Mouse (Mus musculus): Measurements from ENCODE around the gene Olfr699. TPM values are rescaled to one million over a fixed set of nuclear protein-coding genes. Genes with fewer than 3 reads are reported as not detected.
"Not testable (repeated sequence)": the region's sequence is repeated elsewhere in the genome, so short reads cannot be mapped to it uniquely, and the experiment has no call there.

Gene Olfr699
- polyA plus RNA-seq (2015; fragmentation: Nextera tagmentation; extraction: Ambion mirVana) = not detected in 2 replicates

DNA sequence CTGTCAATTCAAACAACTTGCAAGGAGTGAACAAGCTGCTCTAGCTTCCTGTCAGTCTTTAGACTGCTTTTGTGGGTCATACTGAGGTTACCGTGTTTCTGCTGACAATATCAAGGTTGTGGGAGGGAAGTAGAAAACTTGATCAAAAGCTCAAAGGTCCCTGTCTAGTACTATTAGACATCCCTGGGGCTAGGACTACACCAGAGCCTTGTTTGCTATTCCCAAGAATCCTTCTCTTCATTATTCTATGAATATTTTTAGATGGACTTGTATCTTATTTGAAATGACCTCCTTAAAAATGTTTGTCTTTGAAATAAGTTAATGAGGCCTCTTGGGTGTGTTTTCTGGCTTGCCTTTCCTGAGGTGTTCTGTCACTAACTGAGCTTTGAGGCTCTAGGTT is at the start of gene Olfr699:
TSS of gene Olfr699 (minus strand) at position 101 of the 400 bp plus-strand sequence.
- Histone ChIP-seq H3K36me3 (ENCODE audit: control insufficient read depth, insufficient read depth, low read length) (no peaks in the 10 kb centered on the region), H3K27me3 (ENCODE audit: control insufficient read depth, insufficient read depth, low read depth, low read length) (no peaks in the 10 kb centered on the region), H3K4me2 (ENCODE audit: low read depth, low read length) (no peak within 1 kb of the TSS), H3K27ac (ENCODE audit: low read length) (no peak within 1 kb of the TSS), H3K9ac (ENCODE audit: low read length) (no peak within 1 kb of the TSS), H3K9me3 (ENCODE audit: control insufficient read depth, low read length) (no peaks in the 10 kb centered on the region), H3K4me1 (replicated peaks; ENCODE audit: control insufficient read depth, insufficient read depth, low read length) (no peaks in the 10 kb centered on the region), H3K4me3 (ENCODE audit: low read length) (no peak within 1 kb of the TSS)
- ATAC-seq (ENCODE audit: low read depth) = no peak
- 65% methylated on average over 1 of the region's 1 CpGs for WGBS

DNA sequence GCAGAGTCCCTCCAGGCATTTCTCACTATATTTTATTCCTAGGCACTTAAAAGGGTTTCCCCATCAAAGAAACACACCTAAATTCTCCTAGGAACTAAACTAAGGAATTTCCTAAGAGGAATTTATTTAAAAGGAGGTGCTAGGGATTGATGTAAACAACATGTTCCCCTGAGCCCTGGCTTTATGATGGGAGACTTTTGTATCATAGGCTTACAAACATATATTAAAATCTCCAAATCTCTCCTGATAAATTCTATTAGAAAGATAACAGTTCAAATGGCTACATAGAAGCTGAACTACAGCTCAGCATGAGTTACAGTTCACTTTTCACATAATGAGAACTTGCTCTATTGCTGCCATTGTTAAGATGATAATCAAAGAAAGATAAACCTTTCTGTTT is 40.8 kb upstream of the Olfr699 start, which contains the start of gene Olfr702:
TSS of gene Olfr702 (minus strand) at position 101 of the 400 bp plus-strand sequence.
- Histone ChIP-seq H3K4me3 (ENCODE audit: low read length) (no peak within 1 kb of the TSS), H3K9me3 (ENCODE audit: control insufficient read depth, low read length) (no peaks in the 10 kb centered on the region), H3K36me3 (ENCODE audit: control insufficient read depth, insufficient read depth, low read length) (no peaks in the 10 kb centered on the region), H3K27ac (ENCODE audit: low read length) (no peak within 1 kb of the TSS), H3K9ac (ENCODE audit: low read length) (no peak within 1 kb of the TSS), H3K4me1 (replicated peaks; ENCODE audit: control insufficient read depth, insufficient read depth, low read length) (no peaks in the 10 kb centered on the region), H3K4me2 (ENCODE audit: low read depth, low read length) (no peak within 1 kb of the TSS), H3K27me3 (ENCODE audit: control insufficient read depth, insufficient read depth, low read depth, low read length) (no peaks in the 10 kb centered on the region)
- no peak for ATAC-seq (ENCODE audit: low read depth)

DNA sequence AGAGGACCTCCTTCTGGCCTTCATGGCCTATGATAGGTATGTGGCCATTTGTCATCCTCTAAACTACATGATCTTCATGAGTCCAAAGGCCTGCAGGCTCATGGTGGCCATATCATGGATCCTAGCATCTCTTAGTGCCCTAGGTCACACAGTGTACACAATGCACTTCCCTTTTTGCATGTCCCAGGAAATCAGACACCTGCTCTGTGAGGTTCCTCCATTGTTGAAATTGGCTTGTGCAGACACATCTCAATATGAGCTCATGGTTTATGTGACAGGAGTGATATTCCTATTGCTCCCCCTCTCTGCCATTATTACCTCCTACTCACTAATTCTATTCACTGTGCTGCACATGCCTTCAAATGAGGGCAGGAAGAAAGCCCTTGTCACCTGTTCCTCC is 25.4 kb upstream of the Olfr699 start:
- Histone ChIP-seq H3K4me3 (ENCODE audit: low read length) (no peak overlapping the region), H3K27me3 (ENCODE audit: control insufficient read depth, insufficient read depth, low read depth, low read length) (no peaks in the 10 kb centered on the region), H3K4me2 (ENCODE audit: low read depth, low read length) (no peak overlapping the region), H3K9me3 (ENCODE audit: control insufficient read depth, low read length) (no peaks in the 10 kb centered on the region; the same call in 1 of the 2 replicates), H3K36me3 (ENCODE audit: control insufficient read depth, insufficient read depth, low read length) (no peaks in the 10 kb centered on the region), H3K27ac (ENCODE audit: low read length) (no peak overlapping the region), H3K4me1 (replicated peaks; ENCODE audit: control insufficient read depth, insufficient read depth, low read length) (no peaks in the 10 kb centered on the region), H3K9ac (ENCODE audit: low read length) (no peak overlapping the region)
- ATAC-seq (ENCODE audit: low read depth) = no peak

DNA sequence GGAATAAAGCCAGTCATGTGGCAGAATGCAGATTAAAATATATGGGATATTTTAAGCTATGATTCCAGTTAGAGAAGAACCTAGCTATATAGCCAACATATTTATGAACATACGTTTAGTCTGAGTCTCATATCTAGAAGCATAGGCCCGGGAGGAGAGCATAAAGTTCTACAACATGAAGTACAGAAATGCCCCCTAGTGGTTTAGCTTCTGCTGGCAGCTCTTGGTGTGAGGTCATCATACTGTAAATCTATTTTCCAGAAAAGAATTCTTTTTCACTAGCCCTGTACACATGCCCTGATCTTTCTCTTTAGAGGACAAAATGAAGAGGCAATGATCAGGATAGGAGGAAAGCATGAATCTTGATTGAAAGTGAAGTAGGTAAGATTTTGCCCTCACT is 22.8 kb upstream of the Olfr699 start:
- Histone ChIP-seq H3K4me2 (ENCODE audit: low read depth, low read length) (no peak overlapping the region), H3K9me3 (ENCODE audit: control insufficient read depth, low read length) (no peaks in the 10 kb centered on the region; the same call in 1 of the 2 replicates), H3K27me3 (ENCODE audit: control insufficient read depth, insufficient read depth, low read depth, low read length) (no peaks in the 10 kb centered on the region), H3K36me3 (ENCODE audit: control insufficient read depth, insufficient read depth, low read length) (no peaks in the 10 kb centered on the region), H3K9ac (ENCODE audit: low read length) (no peak overlapping the region), H3K4me1 (replicated peaks; ENCODE audit: control insufficient read depth, insufficient read depth, low read length) (no peaks in the 10 kb centered on the region), H3K4me3 (ENCODE audit: low read length) (no peak overlapping the region), H3K27ac (ENCODE audit: low read length) (no peak overlapping the region)
- 34% methylated on average over 2 of the region's 2 CpGs for WGBS
- ATAC-seq (ENCODE audit: low read depth) = no peak

DNA sequence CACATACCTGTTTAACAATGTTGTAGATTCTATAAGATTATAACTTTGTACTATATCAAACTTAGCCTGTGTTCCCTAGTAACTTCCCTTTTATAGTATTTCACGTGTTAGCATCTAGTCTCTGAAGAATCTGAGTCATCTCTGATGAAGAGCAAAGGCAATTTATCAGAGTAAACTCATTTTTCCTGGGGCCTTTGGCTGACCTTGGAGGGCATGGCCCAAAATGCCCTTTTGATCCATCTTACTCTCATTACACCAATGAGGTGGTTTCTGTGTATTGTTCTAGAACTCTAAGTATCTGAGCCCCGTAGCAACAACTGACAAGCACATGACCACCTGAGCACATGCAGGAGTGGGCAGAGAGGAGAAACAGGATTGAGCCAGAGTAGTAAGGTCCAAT is 20.8 kb upstream of the Olfr699 start, which contains the start of gene Olfr701:
TSS of gene Olfr701 (plus strand) at position 301 of the 400 bp plus-strand sequence.
- no peaks in the 10 kb centered on the region for H3K4me1 ChIP-seq (replicated peaks; ENCODE audit: control insufficient read depth, insufficient read depth, low read length)
- no peak within 1 kb of the TSS for H3K4me3 ChIP-seq (ENCODE audit: low read length)
- H3K27me3 ChIP-seq (ENCODE audit: control insufficient read depth, insufficient read depth, low read depth, low read length) = no peaks in the 10 kb centered on the region
- no peak for ATAC-seq (ENCODE audit: low read depth)
- H3K9ac ChIP-seq (ENCODE audit: low read length) = no peak within 1 kb of the TSS
- WGBS = 57% methylated on average over 2 of the region's 2 CpGs
- H3K36me3 ChIP-seq (ENCODE audit: control insufficient read depth, insufficient read depth, low read length) = no peaks in the 10 kb centered on the region
- no peak within 1 kb of the TSS for H3K4me2 ChIP-seq (ENCODE audit: low read depth, low read length)
- H3K9me3 ChIP-seq (ENCODE audit: control insufficient read depth, low read length) = no peaks in the 10 kb centered on the region
- no peak within 1 kb of the TSS for H3K27ac ChIP-seq (ENCODE audit: low read length)

DNA sequence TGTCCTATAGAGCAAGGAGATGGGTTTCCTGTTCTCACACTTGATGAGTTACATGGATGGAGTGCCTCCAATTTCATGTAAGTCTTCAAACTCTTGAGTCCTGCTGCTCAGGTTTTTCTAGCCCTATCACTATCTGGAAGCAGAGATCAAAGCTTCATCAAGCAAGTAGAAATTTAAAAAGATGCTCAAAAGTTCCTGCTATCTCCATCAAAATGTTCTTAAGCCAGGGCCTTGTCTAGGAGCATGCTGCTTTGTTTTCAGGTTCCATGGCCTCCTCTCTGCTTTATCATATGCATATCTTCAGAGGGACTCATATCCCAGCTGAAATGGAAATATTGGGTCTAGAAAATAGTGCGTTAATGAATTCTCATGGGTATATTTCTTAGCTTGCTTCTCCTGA is 15.7 kb upstream of the Olfr699 start, which contains the start of gene Olfr700:
TSS of gene Olfr700 (minus strand) at position 101 of the 400 bp plus-strand sequence.
- Histone ChIP-seq H3K4me3 (ENCODE audit: low read length) (no peak within 1 kb of the TSS), H3K36me3 (ENCODE audit: control insufficient read depth, insufficient read depth, low read length) (no peaks in the 10 kb centered on the region), H3K27me3 (ENCODE audit: control insufficient read depth, insufficient read depth, low read depth, low read length) (no peaks in the 10 kb centered on the region), H3K27ac (ENCODE audit: low read length) (no peak within 1 kb of the TSS), H3K4me2 (ENCODE audit: low read depth, low read length) (no peak within 1 kb of the TSS), H3K4me1 (replicated peaks; ENCODE audit: control insufficient read depth, insufficient read depth, low read length) (no peaks in the 10 kb centered on the region), H3K9me3 (ENCODE audit: control insufficient read depth, low read length) (no peaks in the 10 kb centered on the region), H3K9ac (ENCODE audit: low read length) (no peak within 1 kb of the TSS)
- ATAC-seq (ENCODE audit: low read depth) = no peak
- WGBS = 88% methylated on average over 1 of the region's 1 CpGs

DNA sequence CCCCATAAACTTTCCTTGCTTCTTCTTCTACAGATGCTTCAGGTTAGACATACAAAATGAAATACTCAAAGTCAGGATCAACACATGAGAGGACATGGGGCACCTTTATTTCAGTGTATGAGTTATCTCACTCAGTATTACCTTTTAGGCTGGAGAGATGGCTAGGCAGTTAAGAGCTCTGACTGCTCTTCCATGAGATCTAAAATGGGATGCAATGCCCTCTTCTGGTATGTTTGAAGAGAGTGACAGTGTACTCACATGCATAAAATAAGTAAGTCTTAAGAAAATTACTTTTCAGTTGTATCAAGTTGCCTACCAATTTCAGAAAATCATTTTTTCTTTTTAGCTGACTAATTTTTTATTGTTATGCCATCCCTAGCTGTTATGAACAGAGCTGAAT is 4.7 kb downstream of the Olfr699 start:
- Histone ChIP-seq H3K4me1 (replicated peaks; ENCODE audit: control insufficient read depth, insufficient read depth, low read length) (no peaks in the 10 kb centered on the region), H3K9me3 (ENCODE audit: control insufficient read depth, low read length) (no peaks in the 10 kb centered on the region), H3K27me3 (ENCODE audit: control insufficient read depth, insufficient read depth, low read depth, low read length) (no peaks in the 10 kb centered on the region), H3K9ac (ENCODE audit: low read length) (no peak overlapping the region), H3K27ac (ENCODE audit: low read length) (no peak overlapping the region), H3K4me3 (ENCODE audit: low read length) (no peak overlapping the region), H3K36me3 (ENCODE audit: control insufficient read depth, insufficient read depth, low read length) (no peaks in the 10 kb centered on the region), H3K4me2 (ENCODE audit: low read depth, low read length) (no peak overlapping the region)
- no peak for ATAC-seq (ENCODE audit: low read depth)

DNA sequence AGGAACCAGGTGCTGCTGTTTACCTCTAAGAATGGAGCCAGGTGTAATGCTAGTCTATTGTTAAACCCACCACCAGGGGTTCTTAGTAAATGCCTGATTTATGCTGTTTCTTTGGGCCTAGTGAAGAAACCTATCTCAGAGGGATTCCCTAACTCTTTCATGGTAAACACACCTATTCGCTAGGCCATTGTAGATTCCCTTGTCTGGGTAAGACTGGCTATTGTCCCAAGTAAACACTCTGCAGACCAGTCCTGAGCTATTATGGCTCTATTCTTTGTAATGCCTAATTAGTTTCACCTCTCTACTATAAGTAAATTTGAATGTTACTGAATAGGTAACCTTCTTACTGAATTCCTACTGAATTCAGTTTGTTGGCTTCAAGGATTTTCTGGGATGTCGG is 32.0 kb downstream of the Olfr699 start:
- not testable (repeated sequence) for H3K9ac ChIP-seq (ENCODE audit: low read length)
- WGBS = 81% methylated on average over 2 of the region's 2 CpGs

DNA sequence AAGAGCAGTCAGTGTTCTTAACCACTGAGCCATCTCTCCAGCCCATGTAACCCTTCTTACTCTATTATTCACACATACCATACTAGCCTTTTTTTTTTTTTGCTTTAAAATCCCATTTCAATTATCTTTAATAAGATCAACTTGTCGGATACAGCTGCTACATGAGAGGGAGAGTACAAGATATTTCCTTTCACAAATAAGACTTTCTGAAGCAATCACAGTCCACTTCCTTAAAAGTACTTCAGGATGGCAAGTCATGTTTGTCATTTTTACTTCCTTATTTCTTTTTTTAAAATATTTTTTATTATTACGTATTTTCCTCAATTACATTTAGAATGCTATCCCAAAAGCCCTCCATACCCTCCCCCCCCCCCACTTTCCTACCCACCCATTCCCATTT is 34.2 kb downstream of the Olfr699 start:
- H3K4me3 ChIP-seq (ENCODE audit: low read length) = no peak overlapping the region
- H3K36me3 ChIP-seq (ENCODE audit: control insufficient read depth, insufficient read depth, low read length) = no peaks in the 10 kb centered on the region
- no peak overlapping the region for H3K9ac ChIP-seq (ENCODE audit: low read length)
- H3K27me3 ChIP-seq (ENCODE audit: control insufficient read depth, insufficient read depth, low read depth, low read length) = no peaks in the 10 kb centered on the region
- H3K9me3 ChIP-seq (ENCODE audit: control insufficient read depth, low read length) = peaks cover 2% of the 10 kb centered on the region
- H3K4me2 ChIP-seq (ENCODE audit: low read depth, low read length) = no peak overlapping the region
- 89% methylated on average over 2 of the region's 2 CpGs for WGBS
- no peak for ATAC-seq (ENCODE audit: low read depth)
- no peak overlapping the region for H3K27ac ChIP-seq (ENCODE audit: low read length)
- no peaks in the 10 kb centered on the region for H3K4me1 ChIP-seq (replicated peaks; ENCODE audit: control insufficient read depth, insufficient read depth, low read length)

More for the DNA sequence above, 32.0 kb downstream of the Olfr699 start:
- H3K4me2 ChIP-seq (ENCODE audit: low read depth, low read length); H3K9me3 ChIP-seq (ENCODE audit: control insufficient read depth, low read length); H3K4me3 ChIP-seq (ENCODE audit: low read length); H3K27ac ChIP-seq (ENCODE audit: low read length); H3K4me1 ChIP-seq (replicated peaks; ENCODE audit: control insufficient read depth, insufficient read depth, low read length); ATAC-seq (ENCODE audit: low read depth); H3K36me3 ChIP-seq (ENCODE audit: control insufficient read depth, insufficient read depth, low read length); H3K27me3 ChIP-seq (ENCODE audit: control insufficient read depth, insufficient read depth, low read depth, low read length): not testable (repeated sequence)

DNA sequence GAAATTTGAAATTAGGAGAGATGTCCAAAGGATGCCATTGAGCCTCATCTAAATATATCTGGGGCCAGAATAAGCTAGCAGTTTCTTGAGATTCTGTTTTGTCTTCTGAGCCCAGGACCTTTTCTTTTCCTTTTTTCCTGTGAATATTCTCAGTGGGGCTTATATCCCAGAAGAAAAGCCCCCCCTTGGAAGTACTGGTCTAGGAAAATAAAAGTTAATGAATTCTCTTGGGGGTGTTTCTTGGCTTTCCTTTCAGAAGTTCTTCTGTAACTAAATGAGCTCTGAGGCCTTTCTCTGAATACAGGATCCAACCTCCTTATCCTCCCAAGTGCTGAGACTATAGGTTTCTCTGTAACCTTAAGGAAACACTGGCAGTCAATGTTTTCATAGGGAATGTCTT is 37.7 kb downstream of the Olfr699 start, which contains the start of gene Olfr698:
TSS of gene Olfr698 (minus strand) at position 101 of the 400 bp plus-strand sequence.
- H3K4me1 ChIP-seq (replicated peaks; ENCODE audit: control insufficient read depth, insufficient read depth, low read length) = no peaks in the 10 kb centered on the region
- no peaks in the 10 kb centered on the region for H3K27me3 ChIP-seq (ENCODE audit: control insufficient read depth, insufficient read depth, low read depth, low read length)
- no peak within 1 kb of the TSS for H3K4me3 ChIP-seq (ENCODE audit: low read length)
- H3K9me3 ChIP-seq (ENCODE audit: control insufficient read depth, low read length) = no peaks in the 10 kb centered on the region; the same call in 1 of the 2 replicates
- no peaks in the 10 kb centered on the region for H3K36me3 ChIP-seq (ENCODE audit: control insufficient read depth, insufficient read depth, low read length)
- no peak within 1 kb of the TSS for H3K27ac ChIP-seq (ENCODE audit: low read length)
- H3K4me2 ChIP-seq (ENCODE audit: low read depth, low read length) = no peak within 1 kb of the TSS
- no peak within 1 kb of the TSS for H3K9ac ChIP-seq (ENCODE audit: low read length)
- no peak for ATAC-seq (ENCODE audit: low read depth)
